Mouse (Mus musculus) layer of hippocampus, postnatal 10 days (tissue): ENCODE results near the gene Pdss2. TPM values are rescaled to one million over a fixed set of nuclear protein-coding genes. Genes with fewer than 3 reads are reported as not detected.

Experiments
- total RNA-seq, 2 experiments: library from RNA; stranded (reverse); gene quantifications; 2 replicates each; pipeline ENCODE4 v1.2.3; 2021

The Pdss2 gene
- total RNA-seq, 2 experiments from 2014 or later: 16.8 to 21.5 TPM

Other genes starting within 250 kb of the Pdss2 start
- 100 to 1,000 TPM; 104 TPM for gene Sobp, start 47.0 kb upstream of the Pdss2 start, total RNA-seq
- gene 9030612E09Rik, start 46.8 kb upstream of the Pdss2 start, total RNA-seq: 1 to 10 TPM; 1.3 to 1.5 TPM